Mouse (Mus musculus) frontal cortex, postnatal 10 days (tissue): ENCODE data around the gene Npnt.

ENCODE experiments used
- DNase-seq, 2 experiments: peaks; one replicate each; pipeline ENCODE4 v3.0.0; 2022; ENCODE audit warnings: low spot score in 2 of 2, mixed read lengths in 1 of 2

Npnt gene

DNA sequence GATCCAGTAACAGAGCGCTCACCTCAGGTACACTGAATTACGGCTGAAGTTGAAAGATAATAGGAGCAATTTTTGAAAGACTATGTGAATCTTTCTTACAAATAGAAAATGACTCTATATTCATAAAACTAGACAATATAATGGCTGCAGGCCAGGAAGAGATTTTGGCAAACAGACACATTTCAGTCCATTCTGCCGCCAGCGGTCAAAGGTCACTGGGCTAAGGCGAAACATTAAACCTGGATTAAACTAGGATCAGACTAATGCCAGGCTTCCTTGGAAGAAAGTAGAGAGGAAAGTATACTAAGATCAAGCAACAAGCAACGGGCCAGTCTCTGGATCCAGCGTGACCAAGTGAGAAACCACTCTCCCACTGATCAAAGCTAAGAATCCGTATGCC, 11.1 kb downstream of the Npnt start:
- no peak for DNase-seq

- no peak for DNase-seq
Measured at GRCm38 (mm10) chr3:132934649-132935048, 15.4 kb downstream of the Npnt start.

GRCm38 (mm10) chr3:132931526-132931925, 18.6 kb downstream of the Npnt start:
- no peak for DNase-seq

DNA sequence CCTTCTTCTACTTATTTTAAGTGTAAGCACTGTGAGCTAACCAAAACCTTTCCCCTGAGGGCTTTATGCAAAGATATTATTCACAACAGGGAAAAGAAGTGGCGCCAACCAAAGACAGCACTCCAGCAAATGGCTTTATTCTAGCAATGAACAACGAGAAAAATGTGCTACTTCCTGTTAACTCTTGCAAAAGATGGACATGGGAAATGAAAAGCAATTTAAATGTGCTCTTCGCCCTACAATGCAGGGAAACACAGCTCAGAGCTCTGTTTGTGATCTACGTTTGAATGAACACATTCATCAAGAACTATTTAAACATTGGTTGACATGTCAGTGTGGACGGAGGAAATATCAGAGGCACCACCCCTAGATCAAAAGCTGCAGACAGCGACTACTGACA, 20.2 kb downstream of the Npnt start:
- no peak for DNase-seq

GRCm38 (mm10) chr3:132928186-132928585, 21.9 kb downstream of the Npnt start:
- no peak for DNase-seq

GRCm38 (mm10) chr3:132919798-132920197, 30.3 kb downstream of the Npnt start:
- no peak for DNase-seq

DNA sequence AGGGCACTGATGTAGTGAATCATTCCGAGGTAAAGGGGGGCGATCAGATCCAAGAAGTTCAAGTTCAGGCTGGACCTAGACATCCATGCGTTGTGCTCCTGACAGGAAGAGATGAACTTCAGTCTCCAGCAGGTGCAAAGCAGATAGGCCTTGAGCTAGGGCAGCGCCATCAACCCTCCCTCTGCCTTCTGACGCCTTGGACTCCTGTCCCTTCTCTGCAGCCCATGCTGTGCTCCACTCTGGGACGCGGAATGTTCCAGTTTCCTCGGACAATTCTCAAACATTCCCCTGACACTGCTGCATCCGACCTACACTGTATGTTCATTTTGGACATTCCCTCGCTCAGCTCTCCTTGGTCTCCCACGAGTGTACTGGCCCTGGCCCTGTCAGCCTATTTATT, 30.9 kb downstream of the Npnt start:
- no peak for DNase-seq

DNA sequence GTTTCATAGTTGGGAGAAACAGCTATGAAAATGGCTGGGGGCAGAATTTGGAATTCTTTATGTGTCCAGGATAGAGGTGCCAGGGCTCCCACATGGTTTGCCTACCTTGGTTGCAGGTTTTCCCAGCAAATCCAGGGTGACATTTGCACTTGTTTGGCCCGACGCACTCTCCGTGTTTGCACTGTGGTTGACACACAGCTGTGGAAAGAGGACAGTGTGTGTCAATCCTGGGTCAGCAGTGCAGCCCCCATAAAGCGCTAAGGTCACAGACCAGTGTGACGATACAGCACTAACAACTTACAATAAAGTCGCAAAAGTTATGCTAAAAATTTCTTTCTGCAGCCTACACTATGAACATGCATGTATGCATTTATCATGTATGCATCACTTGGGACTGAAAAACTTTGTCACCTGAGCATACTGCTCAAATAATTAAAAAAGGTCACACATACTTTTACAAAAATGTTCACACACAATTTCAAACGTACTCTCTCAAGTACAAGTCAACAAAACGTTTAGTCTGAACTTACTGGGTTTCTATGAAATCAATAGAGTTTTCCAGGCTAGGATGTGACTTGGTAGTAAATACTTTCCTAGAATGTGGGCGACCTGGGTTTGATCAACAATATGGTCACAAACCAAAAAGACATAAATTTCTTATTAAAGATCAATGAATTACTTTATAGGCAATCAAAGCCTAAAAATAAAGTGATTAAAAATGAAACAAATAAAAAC, 32.6 kb downstream of the Npnt start:
- DNase-seq: no peak

GRCm38 (mm10) chr3:132915661-132916060, 34.4 kb downstream of the Npnt start:
- DNase-seq: no peak

GRCm38 (mm10) chr3:132912420-132912819, 37.7 kb downstream of the Npnt start:
- no peak for DNase-seq

DNA sequence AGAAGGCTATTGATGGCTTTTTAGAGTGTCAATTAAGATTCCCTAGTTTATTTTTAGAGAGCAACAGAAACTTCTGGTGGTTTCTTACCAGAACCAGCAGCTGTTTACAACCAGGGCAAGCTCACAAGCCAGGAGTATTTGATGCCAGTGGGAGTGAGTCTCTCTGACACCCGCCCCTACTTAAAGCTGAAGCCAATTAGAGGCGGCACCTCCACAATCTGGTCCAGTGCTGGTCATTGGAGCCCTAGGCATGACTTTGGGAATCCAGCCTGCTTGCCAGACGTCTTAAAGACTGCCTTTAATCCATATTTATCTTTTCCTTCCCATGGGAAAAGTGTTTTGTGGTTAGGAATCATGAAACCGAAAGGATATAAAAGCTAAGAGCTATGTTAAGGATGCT, 38.4 kb downstream of the Npnt start:
- DNase-seq: no peak

- no peak for DNase-seq
Measured at GRCm38 (mm10) chr3:132910727-132911126, 39.4 kb downstream of the Npnt start.

- DNase-seq: no peak
Measured at GRCm38 (mm10) chr3:132909736-132910135, 40.4 kb downstream of the Npnt start.

GRCm38 (mm10) chr3:132907506-132908203, 42.4 kb downstream of the Npnt start:
- no peak for DNase-seq

GRCm38 (mm10) chr3:132905224-132905930, 44.7 kb downstream of the Npnt start:
- DNase-seq: no peak

DNA sequence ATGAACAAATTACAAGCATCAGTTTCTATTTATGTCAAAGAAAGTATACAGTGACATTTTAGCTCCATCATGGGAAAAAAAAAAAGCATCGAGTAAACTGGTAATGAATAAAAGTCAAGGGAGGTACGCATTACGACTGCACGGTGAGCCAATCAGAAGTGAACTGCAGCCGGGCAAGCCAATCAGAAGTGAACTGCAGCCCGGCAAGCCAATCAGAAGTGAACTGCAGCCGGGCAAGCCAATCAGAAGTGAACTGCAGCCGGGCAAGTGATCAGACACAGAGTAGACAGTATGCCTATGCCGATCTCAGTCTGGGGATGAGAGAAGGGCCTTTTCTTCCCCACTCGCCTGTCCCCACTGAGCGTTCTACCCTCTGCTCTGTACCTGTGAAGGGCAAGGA, 46.7 kb downstream of the Npnt start:
- no peak for DNase-seq

DNA sequence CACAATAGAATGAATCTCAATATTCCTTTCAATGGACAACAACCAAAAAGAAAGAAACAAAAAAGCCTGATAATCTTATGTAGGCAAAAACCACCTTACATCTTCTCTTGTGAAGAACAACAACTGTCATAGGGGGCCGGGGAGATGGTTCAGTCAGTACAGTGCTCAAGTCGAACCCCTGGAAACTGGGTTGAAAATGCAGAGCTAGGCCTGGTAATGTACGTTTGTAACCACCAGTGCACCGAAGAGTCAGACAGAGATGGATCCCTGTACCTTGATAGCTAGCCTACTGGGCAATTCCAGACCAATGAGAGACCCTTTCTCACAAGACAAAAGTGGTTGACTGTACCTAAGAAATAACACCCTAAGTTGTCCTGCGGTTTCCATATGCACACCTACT, 47.2 kb downstream of the Npnt start:
- no peak for DNase-seq

DNA sequence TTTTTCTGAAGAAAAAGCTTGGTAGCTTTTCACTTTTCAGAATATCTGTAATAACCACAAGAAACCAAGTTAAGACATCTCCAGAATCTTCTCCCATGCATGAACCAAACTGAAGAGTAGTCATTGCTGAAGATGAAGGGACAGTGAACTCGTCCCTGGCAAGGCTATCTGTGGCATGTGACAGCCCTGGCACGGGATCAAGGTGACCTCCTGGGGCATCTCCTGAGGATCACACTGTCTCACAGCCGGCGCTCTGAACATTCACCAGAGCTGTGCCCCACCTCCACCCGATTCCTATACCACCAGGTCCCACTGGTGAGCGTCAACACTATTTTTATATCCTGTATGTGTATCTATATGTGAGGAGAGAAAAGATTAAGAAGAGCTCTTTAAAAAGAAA, 47.9 kb downstream of the Npnt start:
- no peak for DNase-seq

DNA sequence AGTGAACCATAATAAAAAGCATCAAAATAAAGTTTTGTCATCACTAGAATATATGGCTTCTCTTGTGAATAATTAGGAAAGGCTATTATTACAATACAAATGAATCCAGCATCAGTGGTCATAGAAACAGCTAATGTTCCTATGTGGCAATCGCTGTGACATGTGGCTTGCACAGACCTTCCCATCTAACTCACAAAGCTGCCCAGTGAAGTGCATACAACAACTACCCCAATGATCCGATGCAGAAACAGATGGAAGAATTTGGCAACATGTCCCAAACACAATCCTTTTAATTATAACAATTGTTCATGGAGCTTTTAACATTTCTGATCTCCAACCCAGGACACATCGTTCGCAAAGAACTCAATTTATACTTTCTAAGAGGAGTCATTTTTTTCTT, 52.2 kb downstream of the Npnt start:
- DNase-seq: no peak

GRCm38 (mm10) chr3:132897390-132897789, 52.7 kb downstream of the Npnt start:
- DNase-seq: no peak

- no peak for DNase-seq
Measured at GRCm38 (mm10) chr3:132894086-132894485, 56.0 kb downstream of the Npnt start.

GRCm38 (mm10) chr3:132893676-132894075, 56.4 kb downstream of the Npnt start:
- no peak for DNase-seq

- DNase-seq: no peak
Measured at GRCm38 (mm10) chr3:132893044-132893443, 57.0 kb downstream of the Npnt start.
